Mouse (Mus musculus): ENCODE data around the gene Slc39a1.

Gene Slc39a1

GRCm38 (mm10) chr3:90241669-90242358 is 6.2 kb upstream of the Slc39a1 start:
- no peak for DNase-seq

GRCm38 (mm10) chr3:90242984-90243775 is 4.8 kb upstream of the Slc39a1 start, which contains the start of gene Creb3l4:
Gene Creb3l4 (minus strand): TSS chr3:90243512.
- no peak for DNase-seq

- no peak for DNase-seq
Measured at GRCm38 (mm10) chr3:90245406-90245805, 2.6 kb upstream of the Slc39a1 start.

- no peak for DNase-seq
Measured at GRCm38 (mm10) chr3:90247630-90247959, 377 bp upstream of the Slc39a1 start.

GRCm38 (mm10) chr3:90248746-90249100 is 751 bp downstream of the Slc39a1 start:
- DNase-seq = peak in 1 of 2 experiments; percentile 41

- peak in 1 of 2 experiments; percentile 4 for DNase-seq
Measured at GRCm38 (mm10) chr3:90250791-90251190, 2.8 kb downstream of the Slc39a1 start.

- DNase-seq = peak in 1 of 2 experiments; percentile 17
Measured at GRCm38 (mm10) chr3:90251731-90252226, 3.8 kb downstream of the Slc39a1 start.

- DNase-seq = peak in 1 of 2 experiments; percentile 28
Measured at GRCm38 (mm10) chr3:90252659-90253058, 4.7 kb downstream of the Slc39a1 start.

- DNase-seq = peak in 1 of 2 experiments; percentile 10
Measured at GRCm38 (mm10) chr3:90253174-90253573, 5.2 kb downstream of the Slc39a1 start.

- peak; percentile 94 to 100 for DNase-seq
Measured at GRCm38 (mm10) chr3:90253653-90254418, 5.9 kb downstream of the Slc39a1 start, which contains the start of gene Crtc2. Gene Crtc2 (plus strand): TSS chr3:90254163.

- DNase-seq = no peak
Measured at GRCm38 (mm10) chr3:90254419-90255193, 6.6 kb downstream of the Slc39a1 start.

GRCm38 (mm10) chr3:90255194-90255565 is 7.2 kb downstream of the Slc39a1 start:
- DNase-seq = no peak

GRCm38 (mm10) chr3:90255784-90256353 is 7.9 kb downstream of the Slc39a1 start:
- peak in 1 of 2 experiments; percentile 28 for DNase-seq

- peak; percentile 95 for DNase-seq
Measured at GRCm38 (mm10) chr3:90256731-90257530, 9.0 kb downstream of the Slc39a1 start.

- peak in 1 of 2 experiments; percentile 8 for DNase-seq
Measured at GRCm38 (mm10) chr3:90258521-90258920, 10.5 kb downstream of the Slc39a1 start.

GRCm38 (mm10) chr3:90263121-90263771 is 15.3 kb downstream of the Slc39a1 start:
- DNase-seq = peak in 1 of 2 experiments; percentile 13

GRCm38 (mm10) chr3:90264687-90265033 is 16.7 kb downstream of the Slc39a1 start:
- no peak for DNase-seq

- DNase-seq = peak; percentile 93 to 95
Measured at GRCm38 (mm10) chr3:90265034-90265931, 17.3 kb downstream of the Slc39a1 start, which contains the start of gene Dennd4b. Gene Dennd4b (plus strand): TSS chr3:90265185.
